Mouse (Mus musculus) liver, embryonic 12.5 days (tissue): ENCODE results near the gene Gpn2. TPM values are rescaled to one million over a fixed set of nuclear protein-coding genes. Genes with fewer than 3 reads are reported as not detected.

ENCODE experiments used
- ATAC-seq: fragments of 200-750 bp; cut with Nextera tagmentation; 2 replicates; pipeline ENCODE4 v1.8.0; 2017; ENCODE audit warnings: moderate number of reproducible peaks, mild to moderate bottlenecking, moderate library complexity
- H3K27ac ChIP-seq: fragments of 300-500 bp; sonication (generic); 2 replicates; pipeline ENCODE4 v1.5.1; 2016; ENCODE audit warnings: mild to moderate bottlenecking
- H3K27me3 ChIP-seq: fragments of 300-500 bp; sonication (generic); replicated peaks from 2 replicates; pipeline ENCODE4 v1.6.1; 2016; ENCODE audit warnings: mild to moderate bottlenecking, moderate library complexity
- H3K36me3 ChIP-seq: fragments of 300-500 bp; sonication (generic); 2 replicates; pipeline ENCODE4 v1.6.1; 2016; ENCODE audit warnings: mild to moderate bottlenecking, moderate library complexity
- H3K4me1 ChIP-seq: fragments of 300-500 bp; sonication (generic); 2 replicates; pipeline ENCODE4 v1.6.1; 2016
- H3K4me2 ChIP-seq: fragments of 300-500 bp; sonication (generic); 2 replicates; pipeline ENCODE4 v1.6.1; 2016; ENCODE audit warnings: mild to moderate bottlenecking, moderate library complexity
- H3K4me3 ChIP-seq: fragments of 300-500 bp; sonication (generic); 2 replicates; pipeline ENCODE4 v1.5.1; 2016; ENCODE audit warnings: mild to moderate bottlenecking, moderate library complexity
- H3K9ac ChIP-seq: fragments of 300-500 bp; sonication (generic); 2 replicates; pipeline ENCODE4 v1.6.1; 2016; ENCODE audit warnings: mild to moderate bottlenecking, moderate library complexity
- H3K9me3 ChIP-seq: fragments of 300-500 bp; sonication (generic); replicated peaks from 2 replicates; pipeline ENCODE4 v1.6.1; 2016; ENCODE audit warnings: mild to moderate bottlenecking, moderate library complexity
- WGBS: fragments of 180-500 bp; shearing (Covaris S2); methylation state at CpG from one replicate; pipeline ENCODE4 v1.1.7; 2016; ENCODE audit not compliant: insufficient replicate concordance; 5-methylcytosine and 5-hydroxymethylcytosine counted together
- polyA plus RNA-seq: library from polyadenylated mRNA; unstranded; fragments of >200 nt; fragmentation: Nextera tagmentation; extraction: Ambion mirVana; gene quantifications from 2 replicates; pipeline ENCODE4 v1.2.1, GENCODE M21; 2016

The Gpn2 gene
- polyA plus RNA-seq, 1 experiment from 2014 or later, result 16.2 TPM

DNA sequence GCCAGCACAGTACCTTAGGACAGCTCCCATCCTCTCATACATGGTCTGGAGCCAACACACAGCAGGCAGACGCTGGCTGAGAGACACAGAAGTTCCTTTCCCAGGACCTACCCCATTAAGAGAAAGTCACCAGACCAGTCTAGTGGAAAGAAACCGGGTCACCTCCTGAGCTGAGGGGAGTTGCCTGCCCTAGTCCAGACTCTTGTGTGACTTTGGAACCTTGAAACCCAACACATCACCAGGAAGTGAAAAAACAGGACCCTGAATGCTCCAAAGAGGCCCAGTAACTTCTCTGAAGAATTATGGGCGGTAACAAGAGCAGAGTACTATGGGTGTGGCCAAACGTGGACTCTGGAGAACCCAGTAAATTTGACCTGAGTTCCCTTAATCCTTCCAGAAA is 14.5 kb downstream of the Gpn2 start:
- WGBS, result 38% methylated on average over 4 of the region's 4 CpGs
- Histone ChIP-seq H3K4me1 (peaks cover 38% of the 10 kb centered on the region), H3K4me3 (peak overlapping the region; percentile 62), H3K27me3 (peaks cover 60% of the 10 kb centered on the region), H3K36me3 (peaks cover 1% of the 10 kb centered on the region; the same call in 1 of the 2 replicates), H3K27ac (no peak overlapping the region), H3K9ac (peak overlapping the region; percentile 55; the same call in 1 of the 2 replicates), H3K9me3 (no peaks in the 10 kb centered on the region), H3K4me2 (peak overlapping the region; percentile 80)
- ATAC-seq, result no peak

DNA sequence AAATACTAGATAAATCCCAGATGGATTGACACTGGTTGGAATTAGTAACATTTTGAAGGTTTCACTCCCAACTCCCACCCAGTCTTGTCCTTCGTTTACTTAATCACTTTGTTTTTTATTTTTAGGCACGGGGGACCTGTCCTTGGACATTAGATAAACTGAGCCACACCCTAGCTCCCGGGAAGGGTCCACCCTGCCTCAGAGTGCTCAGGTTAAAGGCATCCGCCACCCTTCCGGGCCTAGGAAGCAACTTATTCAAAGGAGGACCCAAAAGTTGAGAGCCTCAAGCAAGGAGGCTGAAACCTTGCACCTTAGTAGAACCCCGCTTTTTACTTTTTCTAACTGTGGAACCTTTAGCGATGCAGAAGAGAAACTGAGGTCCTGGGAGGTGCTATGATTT is 15.0 kb downstream of the Gpn2 start:
- Histone ChIP-seq H3K4me1 (peaks cover 38% of the 10 kb centered on the region), H3K27me3 (peaks cover 64% of the 10 kb centered on the region), H3K36me3 (peaks cover 4% of the 10 kb centered on the region), H3K9me3 (no peaks in the 10 kb centered on the region), H3K4me3 (peak overlapping the region; percentile 62), H3K4me2 (peak overlapping the region; percentile 80), H3K27ac (peak overlapping the region; percentile 4; the same call in 1 of the 2 replicates), H3K9ac (peak overlapping the region; percentile 55)
- 15% methylated on average over 7 of the region's 7 CpGs for WGBS
- no peak for ATAC-seq

DNA sequence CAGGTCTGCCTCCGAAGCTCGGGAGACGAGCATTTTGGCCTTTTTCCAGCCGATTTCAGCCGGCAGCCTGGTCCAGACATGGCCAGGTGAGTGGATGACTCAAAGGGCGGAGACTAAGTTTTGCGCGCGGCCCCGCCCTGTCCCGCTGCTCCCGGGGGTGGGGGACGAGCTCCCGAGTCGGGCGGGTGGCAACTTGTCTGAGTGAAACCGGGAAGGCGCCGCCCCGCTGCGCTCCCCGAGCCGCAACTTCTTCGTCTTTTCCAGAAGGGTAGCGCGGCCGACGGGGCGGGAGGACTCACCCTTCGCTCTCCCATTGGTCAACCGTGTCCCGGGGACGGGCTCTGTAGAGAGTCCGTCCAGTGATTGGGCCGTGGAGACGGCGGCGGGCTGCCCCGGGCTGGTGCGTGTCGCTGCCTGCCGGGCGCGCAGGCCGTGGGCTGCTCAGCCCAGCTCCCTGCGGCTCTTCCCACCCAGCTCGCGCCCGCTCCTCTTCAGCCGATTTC is 15.5 kb downstream of the Gpn2 start:
- Histone ChIP-seq H3K9me3 (no peaks in the 10 kb centered on the region), H3K27me3 (peaks cover 66% of the 10 kb centered on the region), H3K4me3 (peak overlapping the region; percentile 62), H3K9ac (peak overlapping the region; percentile 55), H3K4me2 (peak overlapping the region; percentile 80), H3K4me1 (peaks cover 38% of the 10 kb centered on the region), H3K36me3 (peaks cover 7% of the 10 kb centered on the region), H3K27ac (peak overlapping the region; percentile 4; the same call in 1 of the 2 replicates)
- ATAC-seq, result peak; percentile 93
- 1% methylated on average over 50 of the region's 50 CpGs for WGBS

DNA sequence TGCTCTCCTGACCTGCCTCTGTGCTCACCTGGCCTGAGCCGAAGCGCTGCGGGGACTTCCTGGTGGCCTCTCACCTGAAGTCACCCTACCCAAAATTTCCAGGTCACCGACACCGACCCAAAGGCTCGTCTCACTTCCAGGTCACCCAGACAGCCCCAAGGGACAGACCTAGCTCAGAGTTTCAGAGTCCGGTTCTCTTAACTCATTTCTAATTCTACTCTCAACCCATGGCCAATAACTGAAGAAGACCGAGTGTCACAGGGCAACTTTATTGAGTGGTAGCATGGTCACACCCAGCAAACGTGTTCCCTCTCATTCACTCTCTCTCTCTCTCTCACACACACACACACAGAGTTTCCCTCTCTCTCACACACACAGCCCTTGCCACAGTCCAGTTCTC is 16.1 kb downstream of the Gpn2 start:
- 14% methylated on average over 9 of the region's 9 CpGs for WGBS
- Histone ChIP-seq H3K4me3 (peak overlapping the region; percentile 62), H3K27ac (no peak overlapping the region), H3K9ac (no peak overlapping the region), H3K27me3 (peaks cover 66% of the 10 kb centered on the region), H3K36me3 (peaks cover 13% of the 10 kb centered on the region), H3K9me3 (no peaks in the 10 kb centered on the region), H3K4me1 (peaks cover 34% of the 10 kb centered on the region), H3K4me2 (peak overlapping the region; percentile 80)
- no peak for ATAC-seq

DNA sequence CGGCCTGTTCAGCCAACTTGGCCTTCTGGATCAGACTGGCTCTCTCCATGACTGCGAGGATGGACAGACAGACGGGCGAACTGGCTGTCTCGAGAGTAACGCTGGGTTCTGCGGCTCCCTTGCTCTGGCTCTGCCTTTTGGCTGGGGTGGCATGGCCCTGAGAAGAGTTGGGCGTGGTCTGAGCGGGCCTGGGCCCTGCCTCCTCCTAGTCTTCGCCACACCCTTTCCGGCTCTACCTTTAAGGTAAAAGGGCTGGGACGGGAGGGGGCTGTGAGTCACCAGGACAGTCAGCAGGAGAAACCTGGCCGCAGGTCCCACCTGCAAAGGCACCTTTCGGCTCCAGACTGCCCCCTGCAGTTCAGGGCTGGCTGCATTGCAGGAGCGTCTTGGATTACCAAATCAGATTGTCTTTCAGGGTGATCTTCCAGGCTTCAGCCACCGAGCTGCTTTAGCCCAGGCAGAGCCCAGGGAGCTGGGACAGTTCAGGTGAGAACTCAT is 17.6 kb downstream of the Gpn2 start, which contains the start of gene Sfn:
TSS of gene Sfn (minus strand) at position 448 of the 498 bp plus-strand sequence.
- WGBS, result 2% methylated on average over 16 of the region's 16 CpGs
- Histone ChIP-seq H3K9ac (peak within 1 kb of the TSS; percentile 44), H3K4me2 (peak within 1 kb of the TSS; percentile 64), H3K4me3 (peak within 1 kb of the TSS; percentile 44), H3K36me3 (peaks cover 22% of the 10 kb centered on the region), H3K27ac (no peak within 1 kb of the TSS), H3K9me3 (no peaks in the 10 kb centered on the region), H3K4me1 (peaks cover 31% of the 10 kb centered on the region), H3K27me3 (peaks cover 64% of the 10 kb centered on the region)
- ATAC-seq, result no peak

DNA sequence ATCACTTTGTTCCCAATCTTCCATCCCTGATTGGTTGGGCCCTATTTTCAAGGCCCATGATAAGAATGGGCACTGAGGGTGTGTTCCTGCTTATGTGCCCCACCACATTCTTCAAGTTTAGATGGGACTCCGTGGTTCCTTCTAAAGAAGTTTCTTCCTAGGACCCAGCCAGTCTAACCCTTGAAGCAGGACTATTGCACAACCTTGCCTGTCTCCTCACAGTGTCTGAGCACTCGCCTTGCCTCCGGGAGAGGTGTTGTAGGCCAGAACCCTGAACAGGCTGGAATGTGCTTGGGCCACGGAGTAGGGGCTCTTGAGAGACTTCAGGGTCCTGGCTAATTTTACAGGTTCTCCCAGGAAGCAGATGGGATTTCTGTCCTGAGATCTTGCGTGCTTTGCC is 18.9 kb downstream of the Gpn2 start:
- H3K4me3 ChIP-seq, result no peak overlapping the region

DNA sequence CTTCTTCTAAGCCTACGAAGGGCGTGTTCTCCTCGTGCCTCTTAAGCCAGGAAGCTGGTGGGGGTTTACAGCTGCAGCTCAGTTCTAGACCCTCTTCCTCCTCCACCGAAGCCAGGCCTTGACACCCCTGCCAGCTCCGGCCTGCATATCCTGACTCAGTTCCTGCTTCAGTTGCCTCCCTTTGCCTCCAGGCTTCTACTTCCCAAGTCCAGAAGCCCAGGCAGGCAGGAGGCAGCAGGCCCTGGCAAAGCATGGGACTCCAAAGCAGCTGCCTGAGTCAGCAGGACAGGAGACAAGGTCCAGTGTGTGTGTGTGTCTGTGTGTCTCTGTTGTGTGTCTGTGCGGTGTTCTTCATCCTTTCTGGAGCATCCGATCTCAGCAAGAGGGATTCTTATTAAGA is 20.0 kb downstream of the Gpn2 start:
- WGBS, result 73% methylated on average over 7 of the region's 7 CpGs

More for the DNA sequence above, 18.9 kb downstream of the Gpn2 start:
- H3K36me3 ChIP-seq, result peaks cover 29% of the 10 kb centered on the region
- H3K9ac ChIP-seq, result no peak overlapping the region
- H3K27me3 ChIP-seq, result peaks cover 60% of the 10 kb centered on the region
- no peak overlapping the region for H3K4me2 ChIP-seq
- WGBS, result 72% methylated on average over 5 of the region's 5 CpGs
- peaks cover 36% of the 10 kb centered on the region for H3K4me1 ChIP-seq
- H3K27ac ChIP-seq, result no peak overlapping the region
- no peaks in the 10 kb centered on the region for H3K9me3 ChIP-seq
- no peak for ATAC-seq

DNA sequence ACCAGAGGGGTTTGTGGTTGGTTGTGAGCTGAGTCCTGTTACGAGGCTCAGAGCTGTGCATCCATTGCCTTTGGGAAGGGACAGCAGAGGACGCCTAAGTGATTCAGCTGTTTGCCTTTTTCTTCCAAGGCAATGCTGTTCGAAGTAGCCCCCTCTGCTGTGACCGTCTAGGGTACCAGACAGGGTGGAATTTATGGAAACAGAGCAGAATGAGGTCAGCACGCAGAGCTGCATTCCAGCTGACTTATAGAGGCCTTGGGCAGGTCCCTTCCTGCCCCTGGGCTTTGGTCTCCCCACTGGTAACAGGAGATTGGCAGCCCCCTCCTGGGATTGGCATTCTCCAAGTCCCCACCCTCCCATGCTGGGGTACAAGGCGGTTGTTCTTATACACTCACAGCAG is 20.7 kb downstream of the Gpn2 start:
- Histone ChIP-seq H3K36me3 (peaks cover 37% of the 10 kb centered on the region), H3K4me2 (no peak overlapping the region), H3K27ac (no peak overlapping the region), H3K9ac (no peak overlapping the region), H3K4me3 (no peak overlapping the region), H3K4me1 (peaks cover 24% of the 10 kb centered on the region), H3K9me3 (no peaks in the 10 kb centered on the region), H3K27me3 (peaks cover 42% of the 10 kb centered on the region)
- no peak for ATAC-seq
- 70% methylated on average over 6 of the region's 6 CpGs for WGBS

More for the DNA sequence above, 20.0 kb downstream of the Gpn2 start:
- no peak overlapping the region for H3K4me2 ChIP-seq
- peaks cover 49% of the 10 kb centered on the region for H3K27me3 ChIP-seq
- no peak overlapping the region for H3K4me3 ChIP-seq
- ATAC-seq, result no peak
- H3K9me3 ChIP-seq, result no peaks in the 10 kb centered on the region
- peaks cover 37% of the 10 kb centered on the region for H3K36me3 ChIP-seq
- no peak overlapping the region for H3K27ac ChIP-seq
- H3K9ac ChIP-seq, result no peak overlapping the region
- H3K4me1 ChIP-seq, result peaks cover 27% of the 10 kb centered on the region

DNA sequence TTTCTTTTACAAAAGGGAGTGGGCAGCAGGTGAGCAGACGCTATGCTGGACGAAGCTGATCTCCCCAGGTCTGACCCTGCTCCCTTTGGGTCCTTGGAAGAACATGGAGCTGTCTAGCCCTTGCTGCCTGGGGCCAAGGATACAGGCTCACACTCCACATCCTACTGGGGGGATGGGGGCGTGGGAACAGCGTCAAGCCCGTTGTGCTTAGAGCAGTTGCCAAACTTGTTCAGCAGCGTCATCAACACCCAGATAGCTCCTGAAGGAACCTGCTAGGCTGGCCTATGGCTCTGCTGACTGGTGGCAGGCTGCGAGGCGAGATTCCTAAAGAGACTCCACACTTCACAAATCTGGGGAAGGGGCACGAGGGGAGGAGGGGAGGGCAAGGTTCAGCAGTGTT is 21.2 kb downstream of the Gpn2 start:
- peaks cover 37% of the 10 kb centered on the region for H3K27me3 ChIP-seq
- no peak overlapping the region for H3K4me3 ChIP-seq
- H3K4me2 ChIP-seq, result no peak overlapping the region
- 76% methylated on average over 9 of the region's 9 CpGs for WGBS
- H3K36me3 ChIP-seq, result peaks cover 39% of the 10 kb centered on the region
- H3K27ac ChIP-seq, result no peak overlapping the region
- ATAC-seq, result no peak
- H3K9me3 ChIP-seq, result no peaks in the 10 kb centered on the region
- no peak overlapping the region for H3K9ac ChIP-seq
- H3K4me1 ChIP-seq, result peaks cover 24% of the 10 kb centered on the region

DNA sequence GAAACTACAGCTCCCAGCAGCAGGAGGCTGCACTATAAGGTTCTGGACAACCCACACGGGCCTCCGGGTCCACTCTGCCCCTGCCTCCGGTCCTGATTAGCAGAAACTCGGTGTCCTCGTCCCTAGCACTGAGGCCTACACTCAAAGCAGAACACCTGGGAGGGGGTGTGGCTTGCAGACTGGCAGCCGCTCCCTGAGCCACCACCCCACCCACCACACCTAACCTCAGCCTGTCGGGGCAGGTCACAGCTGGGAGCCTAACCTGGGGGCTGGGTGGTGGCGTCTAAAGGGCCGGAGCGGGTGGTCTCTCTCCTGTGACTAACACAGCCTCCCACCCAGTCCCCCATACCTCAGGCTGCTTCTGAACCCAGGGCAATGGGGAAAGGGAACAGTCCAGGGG is 23.1 kb downstream of the Gpn2 start:
- Histone ChIP-seq H3K9ac (no peak overlapping the region), H3K27me3 (peaks cover 18% of the 10 kb centered on the region), H3K4me2 (no peak overlapping the region), H3K4me1 (peaks cover 29% of the 10 kb centered on the region), H3K27ac (no peak overlapping the region), H3K36me3 (peaks cover 52% of the 10 kb centered on the region), H3K9me3 (peaks cover 5% of the 10 kb centered on the region; the same call in 1 of the 2 replicates), H3K4me3 (no peak overlapping the region)
- ATAC-seq, result no peak
- WGBS, result 69% methylated on average over 10 of the region's 10 CpGs

DNA sequence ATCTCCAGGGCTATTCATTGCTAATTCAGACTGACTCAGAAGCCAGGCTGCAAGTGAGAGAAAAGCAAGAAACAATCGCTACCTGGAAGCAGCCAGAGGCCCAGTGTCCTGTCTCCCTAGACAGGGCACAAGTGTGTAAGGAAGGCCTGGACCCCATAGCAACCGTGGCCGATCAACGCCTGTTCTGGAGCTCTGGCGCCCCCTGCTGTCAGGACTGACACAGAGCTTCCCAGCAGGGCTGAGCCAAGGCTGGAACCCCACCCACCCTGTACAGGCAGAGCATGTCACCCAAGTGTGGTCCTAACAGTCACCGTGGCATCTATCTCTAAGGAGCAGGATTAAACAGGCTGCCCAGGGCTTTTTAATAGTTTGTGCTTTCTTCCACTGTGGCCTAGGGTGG is 25.6 kb downstream of the Gpn2 start:
- H3K9me3 ChIP-seq, result peaks cover 8% of the 10 kb centered on the region; the same call in 1 of the 2 replicates
- H3K27me3 ChIP-seq, result no peaks in the 10 kb centered on the region
- peaks cover 29% of the 10 kb centered on the region for H3K4me1 ChIP-seq
- H3K4me2 ChIP-seq, result no peak overlapping the region
- no peak overlapping the region for H3K9ac ChIP-seq
- H3K36me3 ChIP-seq, result peaks cover 67% of the 10 kb centered on the region
- H3K4me3 ChIP-seq, result no peak overlapping the region
- H3K27ac ChIP-seq, result no peak overlapping the region
- ATAC-seq, result peak; percentile 61
- WGBS, result 11% methylated on average over 6 of the region's 6 CpGs

DNA sequence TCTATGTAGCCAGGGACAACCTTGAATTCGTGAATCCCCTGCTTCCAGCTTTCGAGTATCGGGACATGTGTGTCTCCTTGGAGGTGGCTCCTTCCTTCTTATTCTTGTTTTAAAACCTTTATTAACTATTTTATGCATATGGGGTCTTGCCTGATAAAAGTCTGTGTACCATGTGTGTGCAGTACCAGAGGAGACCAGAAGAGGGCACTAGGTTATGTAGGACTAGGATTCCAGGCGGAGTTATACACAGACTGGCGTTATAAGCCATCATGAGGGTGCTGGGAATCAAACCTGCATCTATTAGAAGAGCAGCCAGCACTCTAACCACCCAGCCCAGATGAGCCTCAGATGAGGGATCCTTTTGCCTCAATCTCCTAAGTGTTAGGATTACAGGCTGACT is 27.7 kb downstream of the Gpn2 start:
- no peak overlapping the region for H3K4me3 ChIP-seq
- H3K9ac ChIP-seq, result no peak overlapping the region
- peaks cover 35% of the 10 kb centered on the region for H3K4me1 ChIP-seq
- no peaks in the 10 kb centered on the region for H3K27me3 ChIP-seq
- H3K27ac ChIP-seq, result 0 out of 2 replicates have a peak overlapping the region, but pooled peaks have one; percentile 3
- no peak for ATAC-seq
- peaks cover 53% of the 10 kb centered on the region for H3K36me3 ChIP-seq
- 90% methylated on average over 5 of the region's 5 CpGs for WGBS
- peaks cover 8% of the 10 kb centered on the region; the same call in 1 of the 2 replicates for H3K9me3 ChIP-seq
- H3K4me2 ChIP-seq, result no peak overlapping the region
